Mouse (Mus musculus) MEL (cell line): Measurements from ENCODE around the gene Ppp1r12a.

Experiments used
- CHD2 ChIP-seq: IDR thresholded peaks from 2 replicates; pipeline ENCODE4 v1.6.1; 2011; ENCODE audit warnings: low read length, improper control_type of control experiment
- CTCF ChIP-seq, 3 experiments: IDR thresholded peaks in 2 of 3; conservative IDR thresholded peaks in 1 of 3; 2 replicates each; pipeline ENCODE4 v1.5.1; 2011 to 2012; ENCODE audit warnings: low read length in 3 of 3, low read depth in 2 of 3, mild to moderate bottlenecking in 2 of 3, improper control_type of control experiment in 1 of 3, inconsistent platforms in 1 of 3, mixed read lengths in 1 of 3, moderate library complexity in 1 of 3; ENCODE audit not compliant: control insufficient read depth in 1 of 3, insufficient read depth in 1 of 3, poor library complexity in 1 of 3, severe bottlenecking in 1 of 3
- EP300 ChIP-seq, 2 experiments: IDR thresholded peaks; 2 replicates each; pipeline ENCODE4 v1.6.1; 2011; ENCODE audit warnings: improper control_type of control experiment in 2 of 2, low read length in 2 of 2, low read depth in 1 of 2, mild to moderate bottlenecking in 1 of 2
- GABPA ChIP-seq: IDR thresholded peaks from 2 replicates; pipeline ENCODE4 v1.6.1; 2012; ENCODE audit warnings: low read depth, mild to moderate bottlenecking, inconsistent platforms, low read length, improper control_type of control experiment, moderate library complexity
- HCFC1 ChIP-seq: IDR thresholded peaks from 2 replicates; pipeline ENCODE4 v1.6.1; 2012; ENCODE audit warnings: low read depth, mild to moderate bottlenecking, inconsistent platforms, low read length, improper control_type of control experiment, moderate library complexity
- MEF2A ChIP-seq: IDR thresholded peaks from 2 replicates; pipeline ENCODE4 v1.6.1; 2014; ENCODE audit warnings: low read depth, mild to moderate bottlenecking, inconsistent platforms, low read length, improper control_type of control experiment; ENCODE audit not compliant: poor library complexity, insufficient replicate concordance, severe bottlenecking; ENCODE audit errors: extremely low read depth
- MYC ChIP-seq: IDR thresholded peaks from 2 replicates; pipeline ENCODE4 v1.6.1; 2011; ENCODE audit warnings: low read depth, mild to moderate bottlenecking, low read length, improper control_type of control experiment, moderate library complexity
- POLR2A ChIP-seq, 2 experiments: IDR thresholded peaks; 2 replicates each; pipeline ENCODE4 v1.6.1; 2011 to 2012; ENCODE audit warnings: low read length in 2 of 2, mild to moderate bottlenecking in 2 of 2, control low read depth in 1 of 2, improper control_type of control experiment in 1 of 2, low read depth in 1 of 2, moderate library complexity in 1 of 2; ENCODE audit not compliant: control insufficient read depth in 1 of 2, insufficient read depth in 1 of 2, poor library complexity in 1 of 2
- POLR2AphosphoS2 ChIP-seq: IDR thresholded peaks from 2 replicates; pipeline ENCODE4 v1.6.1; 2011; ENCODE audit warnings: low read length, improper control_type of control experiment
- TBP ChIP-seq: IDR thresholded peaks from 2 replicates; pipeline ENCODE4 v1.8.0; 2011; ENCODE audit warnings: low read depth, low read length, improper control_type of control experiment
- ZNF384 ChIP-seq: IDR thresholded peaks from 2 replicates; pipeline ENCODE4 v1.6.1; 2012; ENCODE audit warnings: low read depth, mild to moderate bottlenecking, inconsistent platforms, low read length, improper control_type of control experiment

GRCm38 (mm10) chr10:108155687-108156067 is 6.3 kb upstream of the Ppp1r12a start:
- TF ChIP-seq CTCF (IDR thresholded peaks at IDR 0.05 in 2 of 3, conservative IDR thresholded peaks at IDR 0.05 in 1 of 3; ENCODE audit: control insufficient read depth in 1 of 3, insufficient read depth in 1 of 3, low read depth in 2 of 3, low read length in 3 of 3, poor library complexity in 1 of 3, severe bottlenecking in 1 of 3) (no peak), HCFC1 (no peak), EP300 (IDR thresholded peaks at IDR 0.05; ENCODE audit: low read depth in 1 of 2, low read length in 2 of 2) (no peak), CHD2 (no peak), MYC (no peak), POLR2A (IDR thresholded peaks at IDR 0.05; ENCODE audit: control insufficient read depth in 1 of 2, insufficient read depth in 1 of 2, low read depth in 1 of 2, low read length in 2 of 2, poor library complexity in 1 of 2) (no peak), MEF2A (no peak), POLR2AphosphoS2 (no peak), ZNF384 (no peak), GABPA (no peak), TBP (no peak)
